Mouse (Mus musculus): ENCODE data around the gene Pds5b. TPM values are rescaled to one million over a fixed set of nuclear protein-coding genes. Genes with fewer than 3 reads are reported as not detected.

The Pds5b gene
- polyA plus RNA-seq, 1 experiment from 2014 or later = 44.0 TPM

DNA sequence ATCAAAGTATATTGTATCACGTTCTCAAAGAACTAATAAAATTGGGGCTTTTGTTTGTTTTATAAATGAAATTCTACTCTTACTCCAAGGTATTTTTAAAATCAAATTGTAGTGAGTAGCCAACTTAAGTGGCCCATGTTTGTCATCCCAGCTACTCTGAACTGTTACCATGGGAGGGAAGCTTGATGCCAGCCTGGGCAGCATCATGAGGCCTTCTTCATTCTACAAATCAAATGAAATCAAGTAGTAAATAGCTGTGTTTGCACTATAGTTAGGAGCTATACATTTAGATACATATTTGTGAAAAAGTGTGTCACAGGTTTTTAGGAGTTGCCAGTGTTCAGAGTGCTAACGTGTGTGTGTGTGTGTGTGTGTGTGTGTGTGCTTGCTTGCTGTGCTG is 126.5 kb downstream of the Pds5b start:
- peaks cover 51% of the 10 kb centered on the region for H3K36me3 ChIP-seq
- no peak for ATAC-seq (ENCODE audit: low FRiP score, low read depth)

DNA sequence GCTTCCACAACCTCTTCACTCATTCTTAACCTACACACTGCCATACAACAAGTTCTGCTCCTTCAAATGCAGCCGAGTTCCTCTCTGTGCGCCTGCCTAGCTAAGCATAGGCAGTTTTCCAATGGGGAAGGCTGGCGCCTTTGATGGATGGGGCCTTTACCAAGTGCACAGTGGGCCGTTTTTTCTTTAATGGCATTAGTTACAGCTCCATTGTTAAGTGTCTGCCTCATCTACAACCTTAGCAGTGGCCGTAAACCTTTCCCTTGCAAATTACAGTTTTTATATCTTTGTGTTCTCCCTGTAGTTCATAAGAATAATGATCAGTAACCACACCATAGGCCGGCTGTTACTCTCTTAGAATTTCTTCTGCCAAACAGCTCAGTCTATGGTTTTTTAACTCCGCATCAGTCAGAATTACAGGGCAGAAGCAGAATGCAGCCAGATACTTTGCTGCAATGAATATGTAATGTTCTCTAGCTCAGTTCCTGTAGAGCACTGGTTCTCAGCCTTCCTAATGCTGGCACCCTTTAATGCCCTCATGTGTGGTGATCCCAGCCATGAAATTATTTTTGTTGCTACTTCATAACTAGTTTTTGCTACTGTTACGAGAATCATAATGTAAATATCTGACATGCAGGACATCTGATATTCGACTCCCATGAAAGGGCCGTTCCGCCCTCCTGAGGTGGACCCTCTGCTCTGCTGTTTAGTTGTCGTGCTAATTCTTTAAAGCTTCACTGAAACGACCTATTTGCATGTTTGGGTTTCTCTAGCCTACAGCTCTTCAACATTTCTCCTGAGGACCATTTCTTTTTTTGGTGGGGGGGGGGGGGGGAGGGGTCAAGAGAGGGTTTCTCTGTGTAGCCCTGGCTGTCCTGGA is 140.8 kb downstream of the Pds5b start:
- Histone ChIP-seq H3K4me2 (replicated peaks) (no peak overlapping the region), H3K27me3 (no peaks in the 10 kb centered on the region), H3K4me3 (no peak overlapping the region), H3K36me3 (peaks cover 7% of the 10 kb centered on the region; the same call in 1 of the 2 replicates), H3K4me1 (no peaks in the 10 kb centered on the region), H3K27ac (replicated peaks) (0 out of 2 replicates have a peak overlapping the region, but pooled peaks have one; percentile 11), H3K9ac (replicated peaks) (no peak overlapping the region), H3K9me3 (no peaks in the 10 kb centered on the region)
- WGBS = 55% methylated on average over 13 of the region's 13 CpGs
- peak; percentile 76 for ATAC-seq (ENCODE audit: low FRiP score, low read depth)

More for the DNA sequence above, 126.5 kb downstream of the Pds5b start:
- Histone ChIP-seq H3K4me3 (no peak overlapping the region), H3K9me3 (no peaks in the 10 kb centered on the region), H3K27me3 (no peaks in the 10 kb centered on the region), H3K4me1 (no peaks in the 10 kb centered on the region), H3K4me2 (replicated peaks) (no peak overlapping the region), H3K27ac (replicated peaks) (no peak overlapping the region), H3K9ac (replicated peaks) (no peak overlapping the region)
- 94% methylated on average over 2 of the region's 2 CpGs for WGBS

DNA sequence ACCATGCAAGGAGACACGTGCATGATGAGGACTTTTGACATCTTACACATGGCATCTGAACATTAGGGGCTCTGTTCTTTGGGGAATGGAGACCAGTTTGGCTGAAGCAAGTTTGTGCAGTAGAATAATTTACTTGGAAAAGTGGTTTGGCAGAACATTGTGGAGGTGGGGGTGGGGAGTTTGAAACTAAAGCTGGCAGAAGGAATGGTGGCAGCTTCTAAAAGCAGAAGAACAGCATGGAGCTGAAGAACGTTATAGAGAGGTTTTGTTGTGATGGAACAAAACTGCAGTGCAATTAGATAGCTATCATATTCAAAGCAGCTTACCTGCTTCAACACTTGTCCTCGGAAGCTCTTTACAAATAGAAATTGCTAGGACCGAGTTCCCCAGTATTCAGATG is 141.9 kb downstream of the Pds5b start:
- Histone ChIP-seq H3K36me3 (0 out of 2 replicates have a peak, but pooled peaks cover 4% of the 10 kb centered on the region), H3K9me3 (no peaks in the 10 kb centered on the region), H3K9ac (replicated peaks) (no peak overlapping the region), H3K27ac (replicated peaks) (no peak overlapping the region), H3K4me2 (replicated peaks) (no peak overlapping the region), H3K27me3 (no peaks in the 10 kb centered on the region), H3K4me3 (no peak overlapping the region), H3K4me1 (no peaks in the 10 kb centered on the region)
- WGBS = 86% methylated on average over 4 of the region's 4 CpGs
- ATAC-seq (ENCODE audit: low FRiP score, low read depth) = no peak

DNA sequence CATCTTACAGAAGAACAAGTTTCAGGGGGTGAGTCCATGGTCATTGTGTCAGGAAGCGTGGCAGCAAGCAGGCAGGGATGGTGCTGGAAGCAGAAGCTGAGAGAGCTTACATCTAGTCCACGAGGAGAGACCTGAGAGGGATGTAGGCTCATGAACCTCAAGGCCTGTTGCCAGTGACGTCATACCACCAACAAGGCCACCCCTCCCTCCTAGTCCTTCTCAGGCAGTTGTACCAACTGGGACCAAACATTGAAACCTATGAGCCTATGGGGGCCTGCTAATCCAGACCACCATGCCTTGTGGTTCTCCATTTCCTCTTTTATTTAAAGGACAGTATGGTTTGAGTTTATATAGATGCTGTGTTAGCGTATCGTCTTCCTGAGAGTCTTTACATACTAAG is 143.2 kb downstream of the Pds5b start:
- Histone ChIP-seq H3K27me3 (no peaks in the 10 kb centered on the region), H3K36me3 (0 out of 2 replicates have a peak, but pooled peaks cover 4% of the 10 kb centered on the region), H3K27ac (replicated peaks) (no peak overlapping the region), H3K9ac (replicated peaks) (no peak overlapping the region), H3K4me1 (no peaks in the 10 kb centered on the region), H3K4me3 (no peak overlapping the region), H3K4me2 (replicated peaks) (no peak overlapping the region), H3K9me3 (no peaks in the 10 kb centered on the region)
- ATAC-seq (ENCODE audit: low FRiP score, low read depth) = no peak
- 90% methylated on average over 5 of the region's 5 CpGs for WGBS

DNA sequence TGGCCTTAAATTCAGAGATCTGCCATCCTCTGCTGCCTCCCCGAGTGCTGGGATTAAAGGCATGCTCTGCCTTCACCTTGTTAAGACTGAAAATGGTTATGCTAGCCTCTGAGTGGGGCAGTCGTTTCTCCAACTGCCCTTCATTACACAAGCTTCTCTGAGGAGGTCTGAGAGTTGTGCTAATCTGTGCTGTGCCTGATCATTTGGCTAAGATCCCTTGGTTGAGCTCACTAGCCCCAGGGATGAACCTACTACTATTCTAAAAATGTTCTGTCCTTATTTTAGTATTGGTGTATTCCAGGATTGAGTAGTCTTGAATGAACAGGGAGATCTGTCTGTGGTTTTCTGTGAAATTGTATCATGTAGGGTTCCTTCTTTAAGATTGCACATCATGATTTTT is 144.5 kb downstream of the Pds5b start:
- no peak for ATAC-seq (ENCODE audit: low FRiP score, low read depth)
- Histone ChIP-seq H3K4me1 (no peaks in the 10 kb centered on the region), H3K4me2 (replicated peaks) (no peak overlapping the region), H3K4me3 (no peak overlapping the region), H3K9me3 (no peaks in the 10 kb centered on the region), H3K27me3 (no peaks in the 10 kb centered on the region), H3K9ac (replicated peaks) (no peak overlapping the region), H3K36me3 (no peaks in the 10 kb centered on the region), H3K27ac (replicated peaks) (no peak overlapping the region)
- 80% methylated on average over 2 of the region's 2 CpGs for WGBS

DNA sequence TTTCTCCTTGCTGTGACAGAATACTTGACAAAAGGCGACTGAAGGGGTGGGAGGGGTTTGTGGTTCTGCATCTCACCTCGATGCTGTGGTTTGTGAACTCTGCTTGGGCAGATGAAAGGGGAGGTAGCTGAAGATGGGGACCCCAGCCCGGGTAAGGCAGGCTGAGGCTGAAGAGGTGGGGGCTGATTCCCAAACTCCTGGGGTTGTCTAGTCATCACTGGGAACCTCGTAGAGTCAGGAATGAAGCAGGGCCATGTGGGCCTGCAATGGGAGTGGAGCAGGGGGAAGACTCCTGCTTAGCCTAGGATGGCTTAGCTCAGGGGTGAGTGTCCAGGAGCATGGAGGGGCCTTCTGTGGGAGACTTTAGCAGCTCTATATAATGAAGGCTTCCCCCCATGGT is 145.3 kb downstream of the Pds5b start:
- Histone ChIP-seq H3K9ac (replicated peaks) (no peak overlapping the region), H3K4me2 (replicated peaks) (no peak overlapping the region), H3K27ac (replicated peaks) (no peak overlapping the region), H3K4me3 (no peak overlapping the region), H3K36me3 (no peaks in the 10 kb centered on the region), H3K9me3 (no peaks in the 10 kb centered on the region), H3K4me1 (no peaks in the 10 kb centered on the region), H3K27me3 (no peaks in the 10 kb centered on the region)
- no peak for ATAC-seq (ENCODE audit: low FRiP score, low read depth)
- WGBS = 83% methylated on average over 4 of the region's 4 CpGs

DNA sequence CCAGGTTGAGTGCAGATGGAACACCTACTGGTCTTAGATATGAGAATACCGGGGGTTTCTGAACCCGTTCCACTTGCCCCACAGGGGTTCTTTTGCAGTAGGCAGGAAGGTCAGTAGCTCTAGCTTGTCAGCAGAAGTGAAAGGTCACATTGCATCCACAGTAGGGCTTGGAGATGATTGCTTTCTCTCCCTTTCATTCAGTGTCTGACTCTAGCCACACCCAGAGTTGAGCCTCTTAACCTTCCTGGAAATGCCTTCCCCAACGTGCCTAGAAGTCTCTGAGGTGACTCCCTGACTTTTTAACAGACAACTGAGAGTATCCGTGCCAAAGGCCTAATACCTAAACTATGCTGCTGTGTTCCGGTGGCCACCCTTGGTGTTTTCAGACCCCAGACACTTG is 146.0 kb downstream of the Pds5b start:
- H3K9me3 ChIP-seq = no peaks in the 10 kb centered on the region
- H3K4me3 ChIP-seq = no peak overlapping the region
- ATAC-seq (ENCODE audit: low FRiP score, low read depth) = no peak
- 85% methylated on average over 5 of the region's 5 CpGs for WGBS
- no peaks in the 10 kb centered on the region for H3K27me3 ChIP-seq
- no peaks in the 10 kb centered on the region for H3K36me3 ChIP-seq
- no peak overlapping the region for H3K27ac ChIP-seq (replicated peaks)
- H3K4me2 ChIP-seq (replicated peaks) = no peak overlapping the region
- H3K4me1 ChIP-seq = no peaks in the 10 kb centered on the region
- H3K9ac ChIP-seq (replicated peaks) = no peak overlapping the region

DNA sequence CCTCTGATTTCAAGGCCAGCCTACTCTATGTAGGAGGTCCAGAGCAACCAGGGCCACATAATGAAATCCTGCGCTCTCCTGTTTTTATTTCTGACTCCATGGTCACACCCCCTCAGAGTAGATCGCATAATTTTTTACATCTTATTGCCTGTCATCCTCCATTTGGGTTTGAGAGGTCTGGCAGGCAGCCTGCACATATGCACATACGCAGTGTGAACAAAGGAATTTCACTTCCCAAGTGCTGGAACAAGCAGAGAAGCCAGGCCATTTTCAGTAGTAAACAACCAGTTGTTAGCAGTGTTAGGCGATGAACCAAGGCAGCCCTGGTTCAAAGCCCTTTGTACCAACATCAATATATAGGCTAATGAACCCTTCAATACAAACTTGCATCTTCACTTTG is 147.6 kb downstream of the Pds5b start:
- Histone ChIP-seq H3K9me3 (peaks cover 9% of the 10 kb centered on the region; the same call in 1 of the 2 replicates), H3K36me3 (no peaks in the 10 kb centered on the region), H3K27ac (replicated peaks) (no peak overlapping the region), H3K27me3 (no peaks in the 10 kb centered on the region), H3K9ac (replicated peaks) (no peak overlapping the region), H3K4me3 (no peak overlapping the region), H3K4me2 (replicated peaks) (no peak overlapping the region), H3K4me1 (no peaks in the 10 kb centered on the region)
- 93% methylated on average over 4 of the region's 4 CpGs for WGBS
- no peak for ATAC-seq (ENCODE audit: low FRiP score, low read depth)

DNA sequence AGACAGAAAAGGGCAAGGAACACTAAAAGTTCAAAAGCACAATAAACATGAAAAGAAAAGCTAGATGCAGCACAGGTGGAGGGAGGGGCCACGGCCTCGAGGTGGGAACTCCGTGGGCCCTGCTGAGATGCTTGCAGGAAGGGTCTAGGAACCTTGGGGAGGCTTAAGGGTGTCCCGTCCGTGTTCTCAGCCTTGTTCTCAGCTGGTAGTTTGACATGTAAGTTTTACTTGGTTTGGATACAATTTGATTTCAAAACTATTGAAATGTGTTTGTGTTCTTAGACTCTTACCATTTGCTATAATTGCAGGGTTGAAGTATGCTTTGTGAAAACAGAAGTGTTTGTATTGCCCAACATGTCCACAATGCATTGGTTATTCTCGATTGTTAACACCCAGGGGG is 149.2 kb downstream of the Pds5b start:
- Histone ChIP-seq H3K27ac (replicated peaks) (no peak overlapping the region), H3K36me3 (no peaks in the 10 kb centered on the region), H3K4me1 (no peaks in the 10 kb centered on the region), H3K9ac (replicated peaks) (no peak overlapping the region), H3K27me3 (no peaks in the 10 kb centered on the region), H3K9me3 (peaks cover 9% of the 10 kb centered on the region; the same call in 1 of the 2 replicates), H3K4me3 (no peak overlapping the region), H3K4me2 (replicated peaks) (no peak overlapping the region)
- ATAC-seq (ENCODE audit: low FRiP score, low read depth) = no peak
- WGBS = 87% methylated on average over 6 of the region's 6 CpGs

DNA sequence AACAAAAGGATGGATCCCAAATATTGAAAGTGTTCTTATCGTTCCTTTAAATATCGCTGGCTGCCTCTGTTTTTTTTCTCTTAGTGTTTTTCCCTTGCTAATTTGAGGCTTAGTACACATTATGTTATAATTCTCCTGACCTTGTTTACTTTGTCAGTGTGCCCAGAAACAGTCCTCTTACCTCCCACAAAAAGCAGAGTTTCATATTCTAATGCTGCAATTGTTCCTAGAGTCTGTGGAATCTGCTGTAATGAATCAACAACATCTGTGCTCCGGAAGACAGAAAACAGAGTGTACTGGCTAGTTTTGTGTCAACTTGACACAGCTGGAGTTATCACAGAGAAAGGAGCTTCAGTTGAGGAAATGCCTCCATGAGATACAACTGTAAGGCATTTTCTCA is 149.8 kb downstream of the Pds5b start:
- Histone ChIP-seq H3K27me3 (no peaks in the 10 kb centered on the region), H3K4me3 (no peak overlapping the region), H3K36me3 (no peaks in the 10 kb centered on the region), H3K4me2 (replicated peaks) (no peak overlapping the region), H3K9ac (replicated peaks) (no peak overlapping the region), H3K9me3 (peaks cover 9% of the 10 kb centered on the region; the same call in 1 of the 2 replicates), H3K27ac (replicated peaks) (no peak overlapping the region), H3K4me1 (no peaks in the 10 kb centered on the region)
- no peak for ATAC-seq (ENCODE audit: low FRiP score, low read depth)
- 91% methylated on average over 3 of the region's 3 CpGs for WGBS

DNA sequence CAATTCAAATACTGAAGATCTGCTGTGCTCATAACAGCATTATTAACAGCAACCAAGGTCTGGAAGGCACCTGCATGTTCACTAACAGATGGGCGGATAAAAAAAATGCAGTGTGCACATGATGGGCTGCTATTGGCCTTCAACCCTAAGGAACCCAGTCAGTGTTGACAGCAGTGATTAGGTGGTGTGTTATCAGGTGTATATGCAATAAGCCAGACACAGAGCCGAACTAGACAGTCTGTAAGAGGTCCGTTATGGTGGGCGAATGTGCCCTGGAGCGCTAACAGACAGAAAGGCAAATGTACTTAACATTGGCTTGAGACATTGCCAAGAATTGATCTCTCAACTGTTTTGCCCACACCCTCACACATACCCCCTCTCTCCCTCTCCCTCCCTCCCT is 156.0 kb downstream of the Pds5b start:
- 95% methylated on average over 5 of the region's 5 CpGs for WGBS
- Histone ChIP-seq H3K27me3 (no peaks in the 10 kb centered on the region), H3K4me2 (replicated peaks) (no peak overlapping the region), H3K27ac (replicated peaks) (no peak overlapping the region), H3K4me3 (no peak overlapping the region), H3K36me3 (no peaks in the 10 kb centered on the region), H3K9me3 (peaks cover 9% of the 10 kb centered on the region; the same call in 1 of the 2 replicates), H3K4me1 (no peaks in the 10 kb centered on the region), H3K9ac (replicated peaks) (no peak overlapping the region)
- no peak for ATAC-seq (ENCODE audit: low FRiP score, low read depth)

DNA sequence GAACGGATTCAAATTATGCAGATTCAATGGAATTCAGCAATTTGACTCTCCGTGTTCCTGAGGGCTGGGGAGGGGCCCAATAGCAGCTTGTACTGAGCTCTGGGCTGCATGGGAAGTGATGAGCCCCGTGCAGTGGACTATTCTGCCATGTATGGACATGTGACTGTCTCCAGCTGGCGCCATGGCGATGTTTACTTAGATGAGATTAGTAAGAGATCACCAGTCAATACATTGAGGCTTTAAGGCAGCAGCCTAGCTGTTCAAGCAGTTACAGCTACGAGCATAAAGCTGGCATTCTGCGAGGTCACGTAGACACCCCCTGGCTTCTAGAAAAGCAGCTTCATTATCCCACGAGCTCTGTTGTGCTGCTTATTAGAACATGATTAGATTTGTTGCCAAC is 157.2 kb downstream of the Pds5b start:
- H3K36me3 ChIP-seq = no peaks in the 10 kb centered on the region
- H3K9me3 ChIP-seq = 0 out of 2 replicates have a peak, but pooled peaks cover 4% of the 10 kb centered on the region
- H3K27ac ChIP-seq (replicated peaks) = no peak overlapping the region
- H3K4me1 ChIP-seq = no peaks in the 10 kb centered on the region
- ATAC-seq (ENCODE audit: low FRiP score, low read depth) = peak; percentile 50; the same call in 1 of the 2 replicates
- H3K4me2 ChIP-seq (replicated peaks) = no peak overlapping the region
- WGBS = 47% methylated on average over 9 of the region's 9 CpGs
- H3K27me3 ChIP-seq = no peaks in the 10 kb centered on the region
- no peak overlapping the region for H3K9ac ChIP-seq (replicated peaks)
- no peak overlapping the region for H3K4me3 ChIP-seq
